Mouse (Mus musculus) CH12.LX (cell line): ENCODE measurements around the gene Itga2b.

ENCODE experiments used
- EP300 ChIP-seq: IDR thresholded peaks from 2 replicates; pipeline ENCODE4 v1.6.1; 2011; ENCODE audit warnings: low read length, improper control_type of control experiment
- MAX ChIP-seq: IDR thresholded peaks from 2 replicates; pipeline ENCODE4 v1.6.1; 2011; ENCODE audit warnings: low read length, improper control_type of control experiment
- POLR2A ChIP-seq: IDR thresholded peaks from 2 replicates; pipeline ENCODE4 v1.6.1; 2011; ENCODE audit warnings: low read depth, mild to moderate bottlenecking, improper control_type of control experiment, low read length

DNA sequence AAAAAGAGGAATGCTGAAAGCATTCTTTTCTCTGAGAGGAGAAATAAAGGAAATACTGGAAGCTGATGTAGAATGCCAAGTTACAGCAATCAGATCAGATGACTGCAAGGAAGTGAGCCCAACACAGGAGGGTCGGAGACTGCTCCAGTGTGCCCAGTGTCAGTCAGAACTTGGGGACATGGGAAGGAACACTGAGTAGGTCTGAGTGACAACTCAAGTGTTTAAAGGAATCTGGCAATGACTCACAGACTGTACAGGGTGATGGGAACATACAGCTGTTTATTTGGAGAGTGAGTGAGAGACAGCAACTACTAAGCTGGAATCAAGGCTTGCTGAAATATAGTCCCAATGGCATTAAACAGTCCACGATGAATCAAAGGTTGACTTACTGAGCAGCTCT is 26.3 kb upstream of the Itga2b start:
- TF ChIP-seq POLR2A = no peak
- TF ChIP-seq MAX = no peak
- TF ChIP-seq EP300 = no peak
